Mouse (Mus musculus) limb, embryonic 14.5 days (tissue): ENCODE results near the gene Calm2. TPM values are rescaled to one million over a fixed set of nuclear protein-coding genes. Genes with fewer than 3 reads are reported as not detected.

Source experiments
- ATAC-seq: fragments of 200-750 bp; cut with Nextera tagmentation; 2 replicates; pipeline ENCODE4 v1.8.0; 2017; ENCODE audit warnings: low read depth, moderate number of reproducible peaks, moderate TSS enrichment; ENCODE audit not compliant: low FRiP score
- DNase-seq: peaks from one replicate; pipeline ENCODE4 v3.0.0-alpha.2; 2015; ENCODE audit warnings: low spot score
- H3K27ac ChIP-seq: fragments of 300-500 bp; sonication (generic); replicated peaks from 2 replicates; pipeline ENCODE4 v1.5.1; 2014; ENCODE audit warnings: low read depth, mild to moderate bottlenecking, low read length, moderate library complexity, mixed read lengths
- H3K27me3 ChIP-seq: fragments of 300-500 bp; sonication (generic); 2 replicates; pipeline ENCODE4 v1.6.1; 2014; ENCODE audit warnings: low read length, mixed read lengths; ENCODE audit not compliant: control insufficient read depth, insufficient read depth
- H3K36me3 ChIP-seq: fragments of 300-500 bp; sonication (generic); 2 replicates; pipeline ENCODE4 v1.6.1; 2014; ENCODE audit warnings: mild to moderate bottlenecking, low read length, moderate library complexity, mixed read lengths; ENCODE audit not compliant: control insufficient read depth, insufficient read depth
- H3K4me1 ChIP-seq: fragments of 300-500 bp; sonication (generic); 2 replicates; pipeline ENCODE4 v1.6.1; 2014; ENCODE audit warnings: antibody characterized with exemption, low read length, mixed read lengths; ENCODE audit not compliant: control insufficient read depth, insufficient read depth
- H3K4me2 ChIP-seq: fragments of 300-500 bp; sonication (generic); replicated peaks from 2 replicates; pipeline ENCODE4 v1.6.1; 2014; ENCODE audit warnings: low read depth, mild to moderate bottlenecking, low read length, moderate library complexity; ENCODE audit not compliant: severe bottlenecking
- H3K4me3 ChIP-seq: fragments of 300-500 bp; sonication (generic); replicated peaks from 2 replicates; pipeline ENCODE4 v1.5.1; 2014; ENCODE audit warnings: low read length
- H3K9ac ChIP-seq: fragments of 300-500 bp; sonication (generic); 2 replicates; pipeline ENCODE4 v1.6.1; 2014; ENCODE audit warnings: mild to moderate bottlenecking, low read depth, low read length, moderate library complexity; ENCODE audit not compliant: severe bottlenecking
- H3K9me3 ChIP-seq: fragments of 300-500 bp; sonication (generic); 2 replicates; pipeline ENCODE4 v1.6.1; 2016; ENCODE audit warnings: low read length; ENCODE audit not compliant: control insufficient read depth
- POLR2A ChIP-seq: fragments of 200-500 bp; IDR thresholded peaks from 2 replicates; pipeline ENCODE4 v1.8.0; 2012; ENCODE audit warnings: inconsistent platforms, mild to moderate bottlenecking, moderate library complexity, borderline replicate concordance; ENCODE audit not compliant: insufficient read depth, insufficient read length; ENCODE audit errors: extremely low read depth
- WGBS: fragments of 180-500 bp; shearing (Covaris S2); extraction: QIAGEN DNeasy Blood & Tissue Kit; methylation state at CpG from one replicate; pipeline ENCODE4 v1.1.7; 2014; 5-methylcytosine and 5-hydroxymethylcytosine counted together
- polyA plus RNA-seq, 2 experiments: library from polyadenylated mRNA; depleted of rRNA in 1 of 2; stranded (reverse) in 1 of 2; unstranded in 1 of 2; fragments of >200 nt; fragmentation: Nextera tagmentation in 1 of 2; extraction: Ambion mirVana in 1 of 2; gene quantifications; 2 replicates each; pipeline versions ENCODE4 v1.2.1 to v1.2.3; 2012 to 2014

Gene Calm2
- polyA plus RNA-seq, 2 experiments = 537 to 933 TPM

- Histone ChIP-seq H3K27me3 (no peaks in the 10 kb centered on the region), H3K9me3 (no peaks in the 10 kb centered on the region), H3K4me1 (peaks cover 10% of the 10 kb centered on the region), H3K36me3 (peaks cover 2% of the 10 kb centered on the region; the same call in 1 of the 2 replicates), H3K4me2 (no peak overlapping the region), H3K9ac (no peak overlapping the region), H3K27ac (no peak overlapping the region), H3K4me3 (no peak overlapping the region)
- TF ChIP-seq POLR2A = no peak
- DNase-seq (no peak), ATAC-seq (no peak)
- WGBS = 90% methylated on average over 8 of the region's 8 CpGs
These were observed 2.1 kb upstream of the Calm2 start for GRCm38 (mm10) chr17:87448881-87449280.

- Histone ChIP-seq H3K4me1 (peaks cover 14% of the 10 kb centered on the region), H3K27me3 (no peaks in the 10 kb centered on the region), H3K4me2 (no peak overlapping the region), H3K9me3 (no peaks in the 10 kb centered on the region), H3K9ac (no peak overlapping the region), H3K4me3 (no peak overlapping the region), H3K36me3 (peaks cover 3% of the 10 kb centered on the region; the same call in 1 of the 2 replicates), H3K27ac (no peak overlapping the region)
- WGBS = 93% methylated on average over 9 of the region's 9 CpGs
- TF ChIP-seq POLR2A = no peak
- DNase-seq (no peak), ATAC-seq (no peak)
These were observed 1.6 kb upstream of the Calm2 start for GRCm38 (mm10) chr17:87448339-87448738.

GRCm38 (mm10) chr17:87447612-87448200, 971 bp upstream of the Calm2 start:
- peaks cover 3% of the 10 kb centered on the region; the same call in 1 of the 2 replicates for H3K36me3 ChIP-seq
- no peak for DNase-seq
- H3K4me1 ChIP-seq = peaks cover 19% of the 10 kb centered on the region
- WGBS = 43% methylated on average over 12 of the region's 12 CpGs
- TF ChIP-seq POLR2A = no peak
- peak overlapping the region; percentile 86 for H3K4me3 ChIP-seq
- peak overlapping the region; percentile 96 for H3K9ac ChIP-seq
- H3K9me3 ChIP-seq = no peaks in the 10 kb centered on the region
- peak overlapping the region; percentile 63 for H3K4me2 ChIP-seq
- H3K27ac ChIP-seq = peak overlapping the region; percentile 97
- ATAC-seq = no peak
- no peaks in the 10 kb centered on the region for H3K27me3 ChIP-seq

- TF ChIP-seq POLR2A = no peak
- WGBS = under 1% methylated on average over 33 of the region's 86 CpGs
- Histone ChIP-seq H3K4me3 (peak overlapping the region; percentile 86), H3K36me3 (peaks cover 9% of the 10 kb centered on the region), H3K27me3 (no peaks in the 10 kb centered on the region), H3K9me3 (no peaks in the 10 kb centered on the region), H3K4me1 (peaks cover 28% of the 10 kb centered on the region), H3K27ac (peak overlapping the region; percentile 97), H3K9ac (peak overlapping the region; percentile 96), H3K4me2 (peak overlapping the region; percentile 63)
- ATAC-seq = peak; percentile 66
- DNase-seq = peak; percentile 81
These were observed 593 bp downstream of the Calm2 start for GRCm38 (mm10) chr17:87445917-87446766.

- TF ChIP-seq POLR2A = no peak
- Histone ChIP-seq H3K9ac (peak overlapping the region; percentile 96), H3K4me1 (peaks cover 28% of the 10 kb centered on the region), H3K9me3 (no peaks in the 10 kb centered on the region), H3K4me2 (peak overlapping the region; percentile 63), H3K27ac (peak overlapping the region; percentile 97; the same call in 1 of the 2 replicates), H3K27me3 (no peaks in the 10 kb centered on the region), H3K36me3 (peaks cover 9% of the 10 kb centered on the region), H3K4me3 (peak overlapping the region; percentile 86)
- ATAC-seq (no peak), DNase-seq (no peak)
- WGBS = 0% methylated on average over 13 of the region's 13 CpGs
These were observed 1.3 kb downstream of the Calm2 start for GRCm38 (mm10) chr17:87445337-87445916.
